Mouse (Mus musculus) kidney, adult 2 months (tissue): ENCODE results near the gene Nanos3. TPM values are rescaled to one million over a fixed set of nuclear protein-coding genes. Genes with fewer than 3 reads are reported as not detected.
A peak's percentile ranks its signal among the peaks of the same experiment; 100 is the strongest.

Experiments used
- DNase-seq: peaks from one replicate; pipeline ENCODE4 v3.0.0; 2021
- H3K27ac ChIP-seq: fragments of 200-500 bp; 2 replicates; pipeline ENCODE4 v1.5.1; 2012; ENCODE audit warnings: low read depth, low read length, control low read depth, inconsistent platforms; ENCODE audit not compliant: insufficient read depth
- H3K27me3 ChIP-seq: fragments of 200-500 bp; replicated peaks from 2 replicates; pipeline ENCODE4 v1.6.1; 2012; ENCODE audit warnings: mild to moderate bottlenecking, moderate library complexity, low read length, inconsistent platforms; ENCODE audit not compliant: control insufficient read depth, insufficient read depth
- H3K36me3 ChIP-seq: fragments of 200-500 bp; 2 replicates; pipeline ENCODE4 v1.6.1; 2012; ENCODE audit warnings: mild to moderate bottlenecking, moderate library complexity, low read length, inconsistent platforms; ENCODE audit not compliant: control insufficient read depth, insufficient read depth
- H3K4me1 ChIP-seq: fragments of 200-500 bp; 2 replicates; pipeline ENCODE4 v1.6.1; 2011; ENCODE audit warnings: low read length; ENCODE audit not compliant: control insufficient read depth, insufficient read depth
- H3K4me3 ChIP-seq: fragments of 200-500 bp; 2 replicates; pipeline ENCODE4 v1.5.1; 2011; ENCODE audit warnings: mild to moderate bottlenecking, low read depth, low read length, control low read depth; ENCODE audit not compliant: insufficient read depth
- CTCF ChIP-seq: fragments of 200-500 bp; conservative IDR thresholded peaks from 2 replicates; pipeline ENCODE4 v1.5.1; 2011; ENCODE audit warnings: low read depth, mild to moderate bottlenecking, control low read depth, low read length, moderate library complexity, mixed read lengths; ENCODE audit not compliant: insufficient read depth, insufficient read length
- POLR2A ChIP-seq: fragments of 200-500 bp; IDR thresholded peaks from one replicate; pipeline ENCODE4 v1.6.1; 2011; ENCODE audit warnings: low read depth, low read length, control low read depth
- WGBS: fragments of 180-500 bp; shearing (Covaris S2); methylation state at CpG from one replicate; pipeline ENCODE4 v1.1.7; 2018; 5-methylcytosine and 5-hydroxymethylcytosine counted together
- polyA plus RNA-seq: library from polyadenylated mRNA; depleted of rRNA; stranded (reverse); fragments of >200 nt; gene quantifications from 2 replicates; pipeline ENCODE4 v1.2.3, GENCODE M21; 2012; rRNA removed

The Nanos3 gene
- polyA plus RNA-seq, 1 experiment: 1.4 TPM

- no peak overlapping the region for H3K4me3 ChIP-seq
- H3K27ac ChIP-seq: no peak overlapping the region
- 89% methylated on average over 4 of the region's 4 CpGs for WGBS
- no peaks in the 10 kb centered on the region for H3K4me1 ChIP-seq
- no peak for DNase-seq
- no peaks in the 10 kb centered on the region for H3K27me3 ChIP-seq
- TF ChIP-seq CTCF (no peak), POLR2A (no peak)
- no peaks in the 10 kb centered on the region; the same call in 1 of the 2 replicates for H3K36me3 ChIP-seq
Observed at GRCm38 (mm10) chr8:84140838-84141237, 44.2 kb downstream of the Nanos3 start.

- Histone ChIP-seq H3K27me3 (no peaks in the 10 kb centered on the region), H3K4me1 (no peaks in the 10 kb centered on the region), H3K27ac (no peak overlapping the region), H3K4me3 (no peak overlapping the region), H3K36me3 (no peaks in the 10 kb centered on the region; the same call in 1 of the 2 replicates)
- no peak for DNase-seq
- TF ChIP-seq CTCF: no peak
- no peak for TF ChIP-seq POLR2A
- WGBS: 96% methylated on average over 3 of the region's 3 CpGs
Observed at GRCm38 (mm10) chr8:84137848-84138247, 47.2 kb downstream of the Nanos3 start.

DNA sequence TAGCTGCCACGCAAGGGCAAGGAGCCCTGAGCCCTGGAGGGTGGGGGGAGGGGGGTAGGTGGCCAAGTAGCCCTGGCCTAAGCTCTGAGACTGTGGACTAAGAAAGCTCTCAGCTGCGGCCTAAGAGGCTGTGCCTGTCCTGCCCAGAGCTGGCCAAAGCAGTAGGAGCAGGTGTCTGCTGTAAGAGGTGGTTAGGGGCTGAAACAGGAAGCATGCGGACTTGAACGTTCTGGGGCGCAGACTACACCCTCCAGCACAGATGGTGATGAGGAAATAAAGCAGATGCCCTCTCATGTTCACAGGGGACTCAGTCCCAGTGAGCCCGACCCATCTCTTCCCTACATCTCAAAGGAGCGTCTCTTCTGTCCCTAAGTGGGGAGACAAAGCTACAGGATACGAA, 52.8 kb downstream of the Nanos3 start:
- Histone ChIP-seq H3K4me3 (no peak overlapping the region), H3K4me1 (no peaks in the 10 kb centered on the region), H3K27me3 (no peaks in the 10 kb centered on the region), H3K36me3 (no peaks in the 10 kb centered on the region; the same call in 1 of the 2 replicates), H3K27ac (no peak overlapping the region)
- DNase-seq: no peak
- TF ChIP-seq POLR2A: no peak
- TF ChIP-seq CTCF: no peak
- 87% methylated on average over 8 of the region's 8 CpGs for WGBS

DNA sequence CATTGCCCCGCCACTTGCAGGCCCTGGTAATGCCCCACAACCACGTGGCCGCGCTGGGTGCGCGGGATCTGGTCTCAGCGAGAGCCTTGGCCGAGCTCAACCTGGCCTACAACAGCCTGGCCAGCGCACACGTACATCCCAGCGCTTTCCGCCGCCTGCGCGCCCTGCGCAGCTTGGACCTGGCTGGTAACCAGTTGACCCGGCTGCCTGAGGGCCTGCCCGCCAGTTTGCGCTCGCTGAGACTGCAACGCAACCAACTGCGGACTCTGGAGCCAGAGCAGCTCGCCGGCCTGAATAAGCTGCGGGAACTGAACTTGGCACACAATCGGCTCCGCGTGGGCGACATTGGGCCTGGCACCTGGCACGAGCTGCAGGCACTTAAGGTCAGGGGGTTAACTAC, 54.2 kb downstream of the Nanos3 start:
- 31% methylated on average over 30 of the region's 30 CpGs for WGBS
- H3K36me3 ChIP-seq: no peaks in the 10 kb centered on the region
- H3K4me1 ChIP-seq: no peaks in the 10 kb centered on the region
- peak; percentile 62 for DNase-seq
- TF ChIP-seq CTCF (no peak), POLR2A (no peak)
- no peak overlapping the region for H3K4me3 ChIP-seq
- H3K27ac ChIP-seq: no peak overlapping the region
- no peaks in the 10 kb centered on the region for H3K27me3 ChIP-seq

GRCm38 (mm10) chr8:84128277-84128676, 56.7 kb downstream of the Nanos3 start:
- Histone ChIP-seq H3K27ac (no peak overlapping the region), H3K4me3 (no peak overlapping the region), H3K36me3 (no peaks in the 10 kb centered on the region), H3K4me1 (no peaks in the 10 kb centered on the region), H3K27me3 (no peaks in the 10 kb centered on the region)
- no peak for DNase-seq
- WGBS: 65% methylated on average over 8 of the region's 8 CpGs
- TF ChIP-seq CTCF: no peak

- H3K4me3 ChIP-seq: no peak overlapping the region
- TF ChIP-seq POLR2A: no peak
- TF ChIP-seq CTCF: no peak
- H3K4me1 ChIP-seq: no peaks in the 10 kb centered on the region
- H3K27me3 ChIP-seq: no peaks in the 10 kb centered on the region
- DNase-seq: no peak
- H3K36me3 ChIP-seq: no peaks in the 10 kb centered on the region
- H3K27ac ChIP-seq: no peak overlapping the region
- 69% methylated on average over 17 of the region's 17 CpGs for WGBS
Observed at GRCm38 (mm10) chr8:84127202-84127901, 57.7 kb downstream of the Nanos3 start.

GRCm38 (mm10) chr8:84126742-84127141, 58.3 kb downstream of the Nanos3 start:
- no peak for DNase-seq
- Histone ChIP-seq H3K27me3 (no peaks in the 10 kb centered on the region), H3K27ac (no peak overlapping the region), H3K4me1 (no peaks in the 10 kb centered on the region), H3K36me3 (no peaks in the 10 kb centered on the region), H3K4me3 (no peak overlapping the region)
- TF ChIP-seq POLR2A (no peak), CTCF (no peak)
- WGBS: 75% methylated on average over 2 of the region's 2 CpGs

- no peaks in the 10 kb centered on the region for H3K36me3 ChIP-seq
- no peak for DNase-seq
- H3K27me3 ChIP-seq: no peaks in the 10 kb centered on the region
- H3K27ac ChIP-seq: no peak within 1 kb of the TSS
- no peaks in the 10 kb centered on the region for H3K4me1 ChIP-seq
- TF ChIP-seq POLR2A (no peak), CTCF (no peak)
- no peak within 1 kb of the TSS for H3K4me3 ChIP-seq
- WGBS: 55% methylated on average over 9 of the region's 9 CpGs
Observed at GRCm38 (mm10) chr8:84125656-84126055, 59.4 kb downstream of the Nanos3 start, which contains the start of gene Podnl1. Gene Podnl1, plus strand, starts transcription at chr8:84125989.

Other genes starting within 250 kb of the Nanos3 start
- 2.7 and 3.2 TPM in 2 replicates for gene Gm10644, start 230.0 kb downstream of the Nanos3 start, polyA plus RNA-seq
- gene Asf1b, start 229.7 kb downstream of the Nanos3 start, polyA plus RNA-seq: 2.0 and 3.6 TPM in 2 replicates
- 88.3 and 95.6 TPM in 2 replicates for gene Prkaca, start 212.2 kb downstream of the Nanos3 start, polyA plus RNA-seq
- gene Samd1, start 187.5 kb downstream of the Nanos3 start, polyA plus RNA-seq: 37.2 and 44.5 TPM in 2 replicates
- gene 1700067K01Rik, start 183.7 kb downstream of the Nanos3 start, polyA plus RNA-seq: 5.1 and 7.0 TPM in 2 replicates
- gene 2210011C24Rik, start 173.0 kb downstream of the Nanos3 start, polyA plus RNA-seq: 9.1 and 14.3 TPM in 2 replicates
- 7.8 and 7.9 TPM in 2 replicates for gene Palm3, start 163.7 kb downstream of the Nanos3 start, polyA plus RNA-seq
- 1.9 and 5.6 TPM in 2 replicates for gene Il27ra, start 142.6 kb downstream of the Nanos3 start, polyA plus RNA-seq
- 0.19 TPM in 1 of 2 replicates, not detected in the other for gene Rln3, start 140.2 kb downstream of the Nanos3 start, polyA plus RNA-seq
- 1.1 and 1.2 TPM in 2 replicates for gene Gm10643, start 120.1 kb downstream of the Nanos3 start, polyA plus RNA-seq
- gene Rfx1, start 118.4 kb downstream of the Nanos3 start, polyA plus RNA-seq: 15.8 and 18.0 TPM in 2 replicates
- gene Dcaf15, start 80.4 kb downstream of the Nanos3 start, polyA plus RNA-seq: 28.2 and 30.1 TPM in 2 replicates
- gene Podnl1, start 59.2 kb downstream of the Nanos3 start, polyA plus RNA-seq: 0.48 and 0.67 TPM in 2 replicates
- 24.1 and 26.0 TPM in 2 replicates for gene Cc2d1a, start 37.3 kb downstream of the Nanos3 start, polyA plus RNA-seq
- gene 4930432K21Rik, start 37.2 kb downstream of the Nanos3 start, polyA plus RNA-seq: 0.63 and 0.92 TPM in 2 replicates
- gene Zswim4, start 51.8 kb upstream of the Nanos3 start, polyA plus RNA-seq: 9.2 and 10.0 TPM in 2 replicates
- gene D8Ertd738e, start 64.5 kb upstream of the Nanos3 start, polyA plus RNA-seq: 216 and 246 TPM in 2 replicates
- 39.3 and 48.6 TPM in 2 replicates for gene Mri1, start 72.1 kb upstream of the Nanos3 start, polyA plus RNA-seq
- gene Ccdc130, start 85.2 kb upstream of the Nanos3 start, polyA plus RNA-seq: 24.7 and 32.7 TPM in 2 replicates
- gene Cacna1a, start 203.2 kb upstream of the Nanos3 start, polyA plus RNA-seq: 6.8 and 12.2 TPM in 2 replicates